Mouse (Mus musculus) ES-E14 (cell line): ENCODE measurements at regions not wholly inside any gene's neighbourhood (a gene's known extent, or its start where the extent isn't known, plus 50 kb on each side); places are given as distances from the start of the nearest gene placed in this dataset.
A peak's percentile ranks its signal among the peaks of the same experiment; 100 is the strongest.

Source experiments
- DNase-seq: peaks from one replicate; pipeline ENCODE4 v3.0.0-alpha.2; 2013; ENCODE audit warnings: low read depth, low spot score
- H3K27ac ChIP-seq: 2 replicates; pipeline ENCODE4 v1.5.1; 2012; ENCODE audit warnings: low read depth, mild to moderate bottlenecking, low read length, moderate library complexity, mixed read lengths; ENCODE audit not compliant: poor library complexity, insufficient read depth, severe bottlenecking
- H3K36me3 ChIP-seq: 2 replicates; pipeline ENCODE4 v1.6.1; 2012; ENCODE audit warnings: mild to moderate bottlenecking, low read length, moderate library complexity, mixed read lengths; ENCODE audit not compliant: control insufficient read depth, poor library complexity, insufficient read depth, severe bottlenecking
- H3K4me1 ChIP-seq, 2 experiments: fragments of 150-350 bp in 1 of 2; sonication (generic) in 1 of 2; 2 replicates each; pipeline ENCODE4 v1.6.1; 2012; ENCODE audit warnings: low read length in 2 of 2, mild to moderate bottlenecking in 1 of 2, mixed read lengths in 1 of 2; ENCODE audit not compliant: control insufficient read depth in 2 of 2, insufficient read depth in 2 of 2, poor library complexity in 1 of 2
- H3K4me3 ChIP-seq, 2 experiments: fragments of 150-350 bp in 1 of 2; sonication (generic) in 1 of 2; 2 replicates each; pipeline ENCODE4 v1.5.1; 2012; ENCODE audit warnings: low read length in 2 of 2, low read depth in 1 of 2, mild to moderate bottlenecking in 1 of 2, mixed read lengths in 1 of 2; ENCODE audit not compliant: insufficient read depth in 1 of 2, poor library complexity in 1 of 2, severe bottlenecking in 1 of 2
- H3K9ac ChIP-seq: 2 replicates; pipeline ENCODE4 v1.6.1; 2012; ENCODE audit warnings: low read depth, mild to moderate bottlenecking, low read length, mixed read lengths; ENCODE audit not compliant: poor library complexity, insufficient read depth, severe bottlenecking
- H3K9me3 ChIP-seq: fragments of 150-350 bp; sonication (generic); 2 replicates; pipeline ENCODE4 v1.6.1; 2012; ENCODE audit warnings: low read depth, mild to moderate bottlenecking, low read length; ENCODE audit not compliant: control insufficient read depth, insufficient read depth
- CHD2 ChIP-seq: IDR thresholded peaks from 2 replicates; pipeline ENCODE4 v1.6.1; 2014; ENCODE audit warnings: mild to moderate bottlenecking, low read depth, low read length, inconsistent platforms
- HCFC1 ChIP-seq: IDR thresholded peaks from 2 replicates; pipeline ENCODE4 v1.6.1; 2012; ENCODE audit warnings: low read length, inconsistent platforms, borderline replicate concordance; ENCODE audit not compliant: insufficient read depth
- MAFK ChIP-seq: IDR thresholded peaks from 2 replicates; pipeline ENCODE4 v1.6.1; 2014; ENCODE audit warnings: mild to moderate bottlenecking, low read depth, low read length, inconsistent platforms; ENCODE audit not compliant: insufficient read depth
- ZC3H11A ChIP-seq: IDR thresholded peaks from 2 replicates; pipeline ENCODE4 v1.6.1; 2012; ENCODE audit warnings: low read depth, mild to moderate bottlenecking, inconsistent platforms, low read length, borderline replicate concordance
- ZNF384 ChIP-seq: IDR thresholded peaks from 2 replicates; pipeline ENCODE4 v1.6.1; 2012; ENCODE audit warnings: low read depth, low read length, inconsistent platforms
- in situ Hi-C, 2 experiments: fragments of 600-800 bp; cut with MboI; formaldehyde crosslinking; loops; one replicate each; pipeline ENCODE4 v1.15.1; 2025; ENCODE audit warnings: low sequenced_read_pairs in 2 of 2, inconsistent platforms in 1 of 2; ENCODE audit not compliant: unreplicated experiment in 2 of 2

GRCm38 (mm10) chr1:193700217-193700616 lies 330.1 kb upstream of the Camk1g start:
- no peaks in the 10 kb centered on the region for H3K36me3 ChIP-seq
- H3K4me1 ChIP-seq = no peaks in the 10 kb centered on the region
- no peaks in the 10 kb centered on the region for H3K9me3 ChIP-seq
- TF ChIP-seq MAFK (no peak), CHD2 (no peak)
- no peak overlapping the region for H3K4me3 ChIP-seq
- in situ Hi-C loops = no loop called here
- H3K27ac ChIP-seq = no peak overlapping the region
- DNase-seq = no peak
- no peak overlapping the region for H3K9ac ChIP-seq

GRCm38 (mm10) chr1:193698603-193699266 lies 328.6 kb upstream of the Camk1g start:
- Histone ChIP-seq H3K4me1 (no peaks in the 10 kb centered on the region), H3K27ac (no peak overlapping the region), H3K4me3 (no peak overlapping the region), H3K36me3 (no peaks in the 10 kb centered on the region), H3K9me3 (no peaks in the 10 kb centered on the region), H3K9ac (no peak overlapping the region)
- in situ Hi-C loops = no loop called here
- TF ChIP-seq HCFC1 (no peak), ZC3H11A (peak; percentile 27; the same call in 1 of the 2 replicates)
- peak; percentile 11 for DNase-seq

- Histone ChIP-seq H3K9me3 (no peaks in the 10 kb centered on the region), H3K27ac (no peak overlapping the region), H3K36me3 (no peaks in the 10 kb centered on the region), H3K9ac (no peak overlapping the region), H3K4me3 (no peak overlapping the region), H3K4me1 (no peaks in the 10 kb centered on the region)
- no peak for DNase-seq
- in situ Hi-C loops = no loop called here
- TF ChIP-seq CHD2 (no peak), ZNF384 (no peak), ZC3H11A (no peak), HCFC1 (no peak), MAFK (no peak)
These were observed 327.8 kb upstream of the Camk1g start for GRCm38 (mm10) chr1:193697857-193698256.

GRCm38 (mm10) chr1:193697001-193697400 lies 326.9 kb upstream of the Camk1g start:
- no peak for DNase-seq
- TF ChIP-seq MAFK (no peak), ZNF384 (no peak), HCFC1 (no peak), CHD2 (no peak), ZC3H11A (no peak)
- Histone ChIP-seq H3K9me3 (no peaks in the 10 kb centered on the region), H3K27ac (no peak overlapping the region), H3K9ac (no peak overlapping the region), H3K4me3 (no peak overlapping the region), H3K4me1 (no peaks in the 10 kb centered on the region), H3K36me3 (no peaks in the 10 kb centered on the region)
- in situ Hi-C loops = no loop called here

GRCm38 (mm10) chr1:193692991-193693390 lies 322.9 kb upstream of the Camk1g start:
- H3K27ac ChIP-seq = no peak overlapping the region
- no peaks in the 10 kb centered on the region for H3K9me3 ChIP-seq
- DNase-seq = no peak
- H3K36me3 ChIP-seq = no peaks in the 10 kb centered on the region
- in situ Hi-C loops = no loop called here
- no peak overlapping the region for H3K9ac ChIP-seq
- H3K4me3 ChIP-seq = no peak overlapping the region
- H3K4me1 ChIP-seq = no peaks in the 10 kb centered on the region
- TF ChIP-seq CHD2 (no peak), ZC3H11A (no peak), ZNF384 (no peak), HCFC1 (no peak), MAFK (no peak)
